Comparison of ENCODE assay signal across 14 mouse cellular contexts in the genomic region with DNA sequence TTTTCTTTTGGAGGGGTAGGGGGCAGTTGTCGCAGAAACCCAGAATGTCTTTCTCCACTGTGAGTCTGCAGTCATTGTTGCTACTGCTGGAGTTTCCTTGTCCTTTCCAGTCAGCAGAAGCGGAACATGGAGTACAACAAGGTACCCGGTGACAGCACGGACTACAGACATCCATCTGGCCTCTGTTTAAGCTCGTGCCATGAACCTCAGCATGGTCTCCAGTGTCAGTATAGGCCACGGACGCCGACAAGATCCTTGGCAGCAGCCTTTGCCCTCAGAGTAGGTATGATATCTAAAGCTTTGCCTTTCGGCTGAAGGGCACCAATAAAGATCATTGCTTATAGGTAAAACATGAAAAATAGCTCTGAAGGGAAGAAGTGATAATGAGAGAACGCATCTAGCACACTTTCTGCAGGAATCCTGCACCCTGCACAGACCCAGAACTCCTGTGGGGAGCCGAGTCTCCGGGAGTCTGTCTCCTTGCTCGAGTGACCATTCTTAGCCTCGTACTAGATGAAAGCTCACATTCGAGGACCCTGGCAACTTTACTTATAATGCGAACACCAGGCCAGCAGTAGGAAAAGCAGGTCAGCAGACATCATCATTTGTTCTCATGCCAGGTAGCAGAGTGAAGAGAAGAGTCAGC. TPM values are rescaled to one million over a fixed set of nuclear protein-coding genes. Genes with fewer than 3 reads are reported as not detected.
DNase-seq lines count a peak whose midpoint lies in the region; ATAC-seq and TF ChIP-seq lines count a peak whose summit lies in the region.
"Had no signal": no experiment of that assay in that cellular context is flagged by ENCODE, and none has a peak within 500 bp of the region (broad histone marks: within the 10 kb centered on the region; RNA-seq: fewer than 3 reads in every experiment).

No protein-coding gene starts in this region.

- H3K27ac ChIP-seq in forebrain, embryonic 13.5 days = no peak overlapping the region
- no peak overlapping the region for H3K27ac ChIP-seq in hindbrain, postnatal 0 days
- H3K27ac ChIP-seq in neural tube, embryonic 15.5 days (replicated peaks) = no peak overlapping the region
- no peak overlapping the region for H3K27ac ChIP-seq in limb, embryonic 10.5 days
- H3K27ac ChIP-seq: embryonic facial prominence, embryonic 13.5 days; liver, embryonic 13.5 days had no signal

- no peak for DNase-seq in frontal cortex, postnatal 14 days (ENCODE audit: low spot score in 2 of 2)
- no peak for DNase-seq in hindbrain, postnatal 0 days (ENCODE audit: low spot score)
- no peak for DNase-seq in limb, embryonic 10.5 days (ENCODE audit: low spot score)
- DNase-seq in Muller cell, postnatal 12 days (ENCODE audit: inconsistent ontology term) = no peak
- DNase-seq in gastrocnemius, postnatal 4 days (ENCODE audit: low spot score in 2 of 2) = no peak
- DNase-seq: kidney, adult 2 months; liver, embryonic 13.5 days had no signal

- H3K4me1 ChIP-seq in forebrain, embryonic 13.5 days = peaks cover 13% of the 10 kb centered on the region
- H3K4me1 ChIP-seq in hindbrain, postnatal 0 days (ENCODE audit: insufficient read depth, low read length) = peaks cover 11% of the 10 kb centered on the region; the same call in 1 of the 2 replicates
- H3K4me1 ChIP-seq in neural tube, embryonic 15.5 days = peaks cover 11% of the 10 kb centered on the region; the same call in 1 of the 2 replicates
- H3K4me1 ChIP-seq in limb, embryonic 10.5 days = no peaks in the 10 kb centered on the region
- H3K4me1 ChIP-seq: embryonic facial prominence, embryonic 13.5 days; liver, embryonic 13.5 days had no signal

- H3K27me3 ChIP-seq in forebrain, embryonic 13.5 days = no peaks in the 10 kb centered on the region
- H3K27me3 ChIP-seq in hindbrain, postnatal 0 days (ENCODE audit: insufficient read depth, low read length) = no peaks in the 10 kb centered on the region
- H3K27me3 ChIP-seq in neural tube, embryonic 15.5 days (replicated peaks) = no peaks in the 10 kb centered on the region
- no peaks in the 10 kb centered on the region for H3K27me3 ChIP-seq in limb, embryonic 10.5 days (ENCODE audit: low read depth, poor library complexity, severe bottlenecking)
- H3K27me3 ChIP-seq: embryonic facial prominence, embryonic 13.5 days; liver, embryonic 13.5 days had no signal

- H3K9me3 ChIP-seq in forebrain, embryonic 13.5 days (replicated peaks) = no peaks in the 10 kb centered on the region
- H3K9me3 ChIP-seq in hindbrain, postnatal 0 days (ENCODE audit: low read length) = no peaks in the 10 kb centered on the region
- no peaks in the 10 kb centered on the region; the same call in 1 of the 2 replicates for H3K9me3 ChIP-seq in neural tube, embryonic 15.5 days (replicated peaks)
- no peaks in the 10 kb centered on the region for H3K9me3 ChIP-seq in limb, embryonic 10.5 days (replicated peaks)
- H3K9me3 ChIP-seq: embryonic facial prominence, embryonic 13.5 days; liver, embryonic 13.5 days had no signal

- H3K4me3 ChIP-seq in forebrain, embryonic 13.5 days = no peak overlapping the region
- no peak overlapping the region for H3K4me3 ChIP-seq in hindbrain, postnatal 0 days (ENCODE audit: low read length)
- no peak overlapping the region for H3K4me3 ChIP-seq in neural tube, embryonic 15.5 days (replicated peaks)
- H3K4me3 ChIP-seq in limb, embryonic 10.5 days = no peak overlapping the region
- H3K4me3 ChIP-seq: embryonic facial prominence, embryonic 13.5 days; liver, embryonic 13.5 days had no signal

- H3K4me2 ChIP-seq in forebrain, embryonic 13.5 days = peak overlapping the region; percentile 26
- H3K4me2 ChIP-seq in hindbrain, postnatal 0 days (ENCODE audit: low read depth, low read length) = 0 out of 2 replicates have a peak overlapping the region, but pooled peaks have one; percentile 7
- no peak overlapping the region for H3K4me2 ChIP-seq in neural tube, embryonic 15.5 days
- H3K4me2 ChIP-seq: embryonic facial prominence, embryonic 13.5 days; liver, embryonic 13.5 days had no signal

- WGBS in forebrain, embryonic 13.5 days = 79% methylated on average over 16 of the region's 16 CpGs
- WGBS in hindbrain, postnatal 0 days = 63% methylated on average over 16 of the region's 16 CpGs
- WGBS in neural tube, embryonic 15.5 days = 81% methylated on average over 16 of the region's 16 CpGs
- WGBS in limb, embryonic 10.5 days = 89% methylated on average over 16 of the region's 16 CpGs

- no peak for TF ChIP-seq CTCF in hindbrain, postnatal 0 days (IDR thresholded peaks at IDR 0.05; ENCODE audit: low read depth)

- H3K36me3 ChIP-seq in forebrain, embryonic 13.5 days (ENCODE audit: poor library complexity, severe bottlenecking) = no peaks in the 10 kb centered on the region
- no peaks in the 10 kb centered on the region for H3K36me3 ChIP-seq in hindbrain, postnatal 0 days (ENCODE audit: insufficient read depth, low read length)
- H3K36me3 ChIP-seq in neural tube, embryonic 15.5 days = no peaks in the 10 kb centered on the region
- H3K36me3 ChIP-seq in limb, embryonic 10.5 days = no peaks in the 10 kb centered on the region
- H3K36me3 ChIP-seq: embryonic facial prominence, embryonic 13.5 days; liver, embryonic 13.5 days had no signal

- H3K9ac ChIP-seq in forebrain, embryonic 13.5 days = 0 out of 2 replicates have a peak overlapping the region, but pooled peaks have one; percentile 19
- no peak overlapping the region for H3K9ac ChIP-seq in hindbrain, postnatal 0 days (replicated peaks; ENCODE audit: low read length)
- H3K9ac ChIP-seq in neural tube, embryonic 15.5 days (replicated peaks) = no peak overlapping the region
- H3K9ac ChIP-seq: embryonic facial prominence, embryonic 13.5 days; liver, embryonic 13.5 days had no signal

- peak; percentile 61 for ATAC-seq in frontal cortex, adult (ENCODE audit: low TSS enrichment)
- peak; percentile 52 for ATAC-seq in forebrain, embryonic 13.5 days
- ATAC-seq in hindbrain, postnatal 0 days = peak; percentile 54; the same call in 1 of the 2 replicates
- ATAC-seq in neural tube, embryonic 15.5 days (ENCODE audit: low FRiP score) = peak; percentile 41; the same call in 1 of the 2 replicates

RNA-seq across cellular contexts. Expression of a gene that starts 42.5 kb away (rescaled TPM):
- polyA plus RNA-seq in forebrain, embryonic 13.5 days (2015; fragmentation: Nextera tagmentation; extraction: Ambion mirVana) = 21.1 and 21.4 TPM in 2 replicates
- 31.6 and 31.7 TPM in 2 replicates for total RNA-seq in hindbrain, postnatal 0 days (2014; rRNA removed)
- 16.7 and 20.3 TPM in 2 replicates for polyA plus RNA-seq in hindbrain, postnatal 0 days (2015; fragmentation: Nextera tagmentation; extraction: Ambion mirVana)
- 20.3 and 24.2 TPM in 2 replicates for polyA plus RNA-seq in neural tube, embryonic 15.5 days (2015; fragmentation: Nextera tagmentation; extraction: Ambion mirVana)
- polyA plus RNA-seq in limb, embryonic 10.5 days (2016; fragmentation: Nextera tagmentation; extraction: Ambion mirVana) = 6.7 and 9.5 TPM in 2 replicates
- 10 to 100 TPM; 31.5 to 39.7 TPM for total RNA-seq in gastrocnemius, postnatal 4 days (2021)

RNA-seq across cellular contexts. Expression of a gene that starts 51.9 kb away (rescaled TPM):
- not detected in 2 replicates for polyA plus RNA-seq in forebrain, embryonic 13.5 days (2015; fragmentation: Nextera tagmentation; extraction: Ambion mirVana)
- total RNA-seq in hindbrain, postnatal 0 days (2014; rRNA removed) = not detected in 2 replicates
- not detected in 2 replicates for polyA plus RNA-seq in hindbrain, postnatal 0 days (2015; fragmentation: Nextera tagmentation; extraction: Ambion mirVana)
- not detected in 2 replicates for polyA plus RNA-seq in neural tube, embryonic 15.5 days (2015; fragmentation: Nextera tagmentation; extraction: Ambion mirVana)
- not detected in 2 replicates for polyA plus RNA-seq in limb, embryonic 10.5 days (2016; fragmentation: Nextera tagmentation; extraction: Ambion mirVana)
- total RNA-seq in gastrocnemius, postnatal 4 days (2021) = not detected
- total RNA-seq: layer of hippocampus, adult 18-20 months; left cerebral cortex, postnatal 14 days had no signal
- polyA plus RNA-seq: embryonic facial prominence, embryonic 13.5 days; heart, postnatal 0 days; kidney, adult 2 months; liver, embryonic 13.5 days had no signal
